Mouse (Mus musculus) kidney, adult 8-10 months (tissue): ENCODE data around the gene Olfr1026.

ENCODE experiments used
- DNase-seq, 2 experiments: peaks; one replicate each; pipeline ENCODE4 v3.0.0; 2022

Olfr1026 gene

DNA sequence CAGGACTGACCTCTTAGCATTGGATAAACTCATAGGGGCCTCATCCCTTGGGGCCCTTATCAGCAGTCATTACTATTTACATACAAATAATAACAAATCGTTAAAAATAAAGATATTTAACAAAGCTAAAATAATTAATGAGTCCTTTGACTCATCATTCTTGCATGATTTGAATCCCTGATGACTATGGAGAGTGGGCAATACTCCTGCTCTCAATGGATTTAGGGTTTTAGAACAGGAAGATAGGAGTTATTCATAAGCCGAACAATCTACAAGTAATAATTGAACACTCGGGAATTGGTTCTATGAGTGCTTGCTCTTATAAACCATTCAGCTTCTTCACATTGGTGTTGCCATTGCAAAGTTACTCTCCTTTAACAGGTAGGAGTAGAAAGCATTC, at the start of gene Olfr1026:
Olfr1026 (plus strand) TSS at position 301 of the 400 bp plus-strand sequence.
- DNase-seq = no peak

GRCm38 (mm10) chr2:85885340-85885739, 36.0 kb upstream of the Olfr1026 start, which contains the start of gene Olfr1023:
Gene Olfr1023 (plus strand): TSS chr2:85885640.
- DNase-seq = no peak

- DNase-seq = no peak
Observed at GRCm38 (mm10) chr2:85904952-85905351, 16.4 kb upstream of the Olfr1026 start, which contains the start of gene Olfr1024. Gene Olfr1024 (minus strand): TSS chr2:85905052.

- DNase-seq = no peak
Observed at GRCm38 (mm10) chr2:85913197-85913596, 8.2 kb upstream of the Olfr1026 start.

DNA sequence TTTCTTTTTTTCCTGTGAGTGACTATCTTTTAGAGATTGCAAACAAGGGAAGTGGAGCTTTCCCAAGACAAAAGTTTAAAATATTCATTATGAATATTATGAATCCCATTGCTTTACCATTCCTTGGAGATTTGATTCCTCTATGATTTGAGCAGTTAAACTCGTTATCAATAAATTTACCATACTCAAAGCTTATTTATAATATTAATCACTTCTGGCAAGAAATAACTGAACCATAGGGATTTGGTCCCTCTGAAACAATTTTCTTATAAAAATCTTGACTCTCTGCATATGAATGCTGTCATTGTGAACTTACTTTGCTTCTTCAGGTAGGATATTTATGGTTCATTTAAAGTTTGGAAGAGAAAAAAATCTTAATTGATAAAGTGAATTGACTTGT, 6.5 kb upstream of the Olfr1026 start, which contains the start of gene Olfr1025-ps1:
Olfr1025-ps1 (plus strand) TSS at position 301 of the 400 bp plus-strand sequence.
- DNase-seq = no peak

GRCm38 (mm10) chr2:85950137-85950536, 28.8 kb downstream of the Olfr1026 start, which contains the start of gene Olfr1028:
Gene Olfr1028 (plus strand): TSS chr2:85950437.
- no peak for DNase-seq

- no peak for DNase-seq
Observed at GRCm38 (mm10) chr2:85973595-85973994, 52.2 kb downstream of the Olfr1026 start, which contains the start of gene Olfr1029. Gene Olfr1029 (plus strand): TSS chr2:85973895.
